Mouse (Mus musculus): ENCODE measurements around the gene Hic1. TPM values are rescaled to one million over a fixed set of nuclear protein-coding genes. Genes with fewer than 3 reads are reported as not detected.

Hic1 gene
- polyA plus RNA-seq, 1 experiment = not detected

GRCm38 (mm10) chr11:75162591-75163080, 6.7 kb downstream of the Hic1 start:
- Histone ChIP-seq H3K27ac (ENCODE audit: insufficient read depth, low read depth, low read length) (no peak overlapping the region), H3K4me3 (ENCODE audit: insufficient read depth, low read length) (no peak overlapping the region)

DNA sequence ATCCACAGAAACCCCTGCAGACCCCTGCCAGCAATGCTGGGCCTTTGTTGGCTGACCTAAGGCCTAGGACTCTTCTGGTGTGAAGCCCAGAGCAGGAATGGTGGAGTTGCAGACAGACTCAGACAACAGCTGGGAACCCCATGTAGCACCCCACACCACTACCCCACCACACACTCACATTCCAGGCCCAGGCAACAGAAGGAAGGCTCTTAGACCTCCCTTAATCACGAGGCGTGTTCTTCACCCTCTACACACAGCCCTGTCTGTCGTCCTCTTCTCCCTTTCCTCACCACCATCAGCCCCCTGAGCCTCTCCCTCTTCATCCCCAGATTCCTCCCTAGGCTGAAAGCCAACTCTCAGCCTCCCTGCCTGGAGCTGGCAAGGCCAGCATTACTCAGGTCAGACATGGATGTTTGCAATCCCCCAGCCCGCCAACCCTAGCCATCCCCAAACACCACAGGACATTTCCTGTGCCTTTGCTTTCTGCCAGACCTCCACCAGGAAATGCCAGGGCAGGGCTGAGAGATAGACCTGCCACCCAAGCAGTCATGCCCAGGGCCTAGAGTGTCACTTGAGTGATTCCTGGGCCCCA, 7.8 kb downstream of the Hic1 start:
- H3K4me1 ChIP-seq (ENCODE audit: control insufficient read depth, insufficient read depth, low read length) = no peaks in the 10 kb centered on the region
- TF ChIP-seq CTCF (IDR thresholded peaks at IDR 0.05; ENCODE audit: low read depth, low read length) (no peak), POLR2A (IDR thresholded peaks at IDR 0.05; ENCODE audit: borderline replicate concordance, low read depth, low read length) (no peak)
- no peak overlapping the region for H3K27ac ChIP-seq (ENCODE audit: insufficient read depth, low read depth, low read length)
- H3K4me3 ChIP-seq (ENCODE audit: insufficient read depth, low read length) = no peak overlapping the region

More at GRCm38 (mm10) chr11:75162591-75163080, 6.7 kb downstream of the Hic1 start:
- TF ChIP-seq CTCF (IDR thresholded peaks at IDR 0.05; ENCODE audit: low read depth, low read length) (no peak), POLR2A (IDR thresholded peaks at IDR 0.05; ENCODE audit: borderline replicate concordance, low read depth, low read length) (no peak)
- no peaks in the 10 kb centered on the region for H3K4me1 ChIP-seq (ENCODE audit: control insufficient read depth, insufficient read depth, low read length)

GRCm38 (mm10) chr11:75160954-75161353, 8.4 kb downstream of the Hic1 start:
- TF ChIP-seq POLR2A (IDR thresholded peaks at IDR 0.05; ENCODE audit: borderline replicate concordance, low read depth, low read length) (no peak), CTCF (IDR thresholded peaks at IDR 0.05; ENCODE audit: low read depth, low read length) (no peak)
- Histone ChIP-seq H3K4me1 (ENCODE audit: control insufficient read depth, insufficient read depth, low read length) (no peaks in the 10 kb centered on the region), H3K4me3 (ENCODE audit: insufficient read depth, low read length) (no peak overlapping the region), H3K27ac (ENCODE audit: insufficient read depth, low read depth, low read length) (no peak overlapping the region)

- H3K4me3 ChIP-seq (ENCODE audit: insufficient read depth, low read length) = no peak overlapping the region
- H3K4me1 ChIP-seq (ENCODE audit: control insufficient read depth, insufficient read depth, low read length) = 0 out of 2 replicates have a peak, but pooled peaks cover 2% of the 10 kb centered on the region
- TF ChIP-seq POLR2A (IDR thresholded peaks at IDR 0.05; ENCODE audit: borderline replicate concordance, low read depth, low read length) = no peak
- TF ChIP-seq CTCF (IDR thresholded peaks at IDR 0.05; ENCODE audit: low read depth, low read length) = no peak; the same call in 1 of the 2 replicates
- H3K27ac ChIP-seq (ENCODE audit: insufficient read depth, low read depth, low read length) = no peak overlapping the region
Observed at GRCm38 (mm10) chr11:75159564-75159963, 9.8 kb downstream of the Hic1 start.

DNA sequence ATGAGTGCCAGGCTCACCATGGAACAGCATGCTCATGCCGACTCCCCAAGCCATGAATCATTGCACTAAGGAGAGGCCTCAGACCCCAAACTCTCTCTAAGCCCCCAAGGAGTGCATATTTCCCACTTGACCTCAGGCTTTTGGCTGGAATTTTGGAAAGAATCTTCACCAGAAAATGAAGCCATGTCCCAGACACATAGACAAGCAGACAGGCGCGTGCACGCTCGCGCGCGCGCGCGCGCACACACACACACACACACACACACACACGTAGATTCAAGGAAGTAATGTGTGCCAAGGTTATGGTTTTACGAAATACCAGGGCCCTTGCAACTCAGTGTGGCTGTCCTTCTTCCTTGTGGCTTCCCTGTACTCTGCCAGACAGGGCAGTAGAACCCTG, 10.9 kb downstream of the Hic1 start:
- no peak overlapping the region for H3K27ac ChIP-seq (ENCODE audit: insufficient read depth, low read depth, low read length)
- H3K4me1 ChIP-seq (ENCODE audit: control insufficient read depth, insufficient read depth, low read length) = peaks cover 12% of the 10 kb centered on the region
- no peak overlapping the region for H3K4me3 ChIP-seq (ENCODE audit: insufficient read depth, low read length)
- no peak for TF ChIP-seq POLR2A (IDR thresholded peaks at IDR 0.05; ENCODE audit: borderline replicate concordance, low read depth, low read length)

- no peak for TF ChIP-seq CTCF (IDR thresholded peaks at IDR 0.05; ENCODE audit: low read depth, low read length)
- TF ChIP-seq POLR2A (IDR thresholded peaks at IDR 0.05; ENCODE audit: borderline replicate concordance, low read depth, low read length) = no peak
- peaks cover 16% of the 10 kb centered on the region for H3K4me1 ChIP-seq (ENCODE audit: control insufficient read depth, insufficient read depth, low read length)
- no peak overlapping the region for H3K27ac ChIP-seq (ENCODE audit: insufficient read depth, low read depth, low read length)
- H3K4me3 ChIP-seq (ENCODE audit: insufficient read depth, low read length) = no peak overlapping the region
Observed at GRCm38 (mm10) chr11:75157901-75158300, 11.4 kb downstream of the Hic1 start.

DNA sequence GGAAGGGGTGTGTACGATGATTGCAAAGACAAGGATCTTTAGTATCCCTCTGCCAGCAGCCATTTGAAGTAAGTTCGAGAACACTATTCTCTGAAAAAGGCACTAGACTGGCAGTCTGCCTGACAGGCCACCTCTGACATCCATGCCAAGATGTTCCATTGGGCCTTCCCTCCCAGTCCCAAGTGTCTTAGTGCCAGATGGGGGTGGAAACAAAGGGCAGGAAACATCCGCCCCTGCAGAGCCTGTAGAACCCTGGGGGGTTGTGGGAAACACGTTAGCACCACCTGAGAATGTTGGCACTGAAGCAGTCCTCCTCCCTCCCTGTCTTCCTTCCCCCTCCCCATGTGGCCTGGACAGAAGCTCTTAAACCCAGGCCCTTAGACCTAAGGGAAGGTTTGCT, 12.3 kb downstream of the Hic1 start:
- TF ChIP-seq POLR2A (IDR thresholded peaks at IDR 0.05; ENCODE audit: borderline replicate concordance, low read depth, low read length) (no peak), CTCF (IDR thresholded peaks at IDR 0.05; ENCODE audit: low read depth, low read length) (no peak)
- Histone ChIP-seq H3K4me3 (ENCODE audit: insufficient read depth, low read length) (no peak overlapping the region), H3K4me1 (ENCODE audit: control insufficient read depth, insufficient read depth, low read length) (peaks cover 22% of the 10 kb centered on the region), H3K27ac (ENCODE audit: insufficient read depth, low read depth, low read length) (no peak overlapping the region)

GRCm38 (mm10) chr11:75156416-75156815, 12.9 kb downstream of the Hic1 start:
- H3K4me1 ChIP-seq (ENCODE audit: control insufficient read depth, insufficient read depth, low read length) = peaks cover 22% of the 10 kb centered on the region

GRCm38 (mm10) chr11:75155985-75156384, 13.3 kb downstream of the Hic1 start:
- peaks cover 22% of the 10 kb centered on the region for H3K4me1 ChIP-seq (ENCODE audit: control insufficient read depth, insufficient read depth, low read length)
- no peak overlapping the region for H3K27ac ChIP-seq (ENCODE audit: insufficient read depth, low read depth, low read length)
- no peak for TF ChIP-seq CTCF (IDR thresholded peaks at IDR 0.05; ENCODE audit: low read depth, low read length)
- no peak for TF ChIP-seq POLR2A (IDR thresholded peaks at IDR 0.05; ENCODE audit: borderline replicate concordance, low read depth, low read length)
- no peak overlapping the region for H3K4me3 ChIP-seq (ENCODE audit: insufficient read depth, low read length)

More at GRCm38 (mm10) chr11:75156416-75156815, 12.9 kb downstream of the Hic1 start:
- H3K4me3 ChIP-seq (ENCODE audit: insufficient read depth, low read length) = no peak overlapping the region
- TF ChIP-seq CTCF (IDR thresholded peaks at IDR 0.05; ENCODE audit: low read depth, low read length) = no peak
- TF ChIP-seq POLR2A (IDR thresholded peaks at IDR 0.05; ENCODE audit: borderline replicate concordance, low read depth, low read length) = no peak
- no peak overlapping the region for H3K27ac ChIP-seq (ENCODE audit: insufficient read depth, low read depth, low read length)

DNA sequence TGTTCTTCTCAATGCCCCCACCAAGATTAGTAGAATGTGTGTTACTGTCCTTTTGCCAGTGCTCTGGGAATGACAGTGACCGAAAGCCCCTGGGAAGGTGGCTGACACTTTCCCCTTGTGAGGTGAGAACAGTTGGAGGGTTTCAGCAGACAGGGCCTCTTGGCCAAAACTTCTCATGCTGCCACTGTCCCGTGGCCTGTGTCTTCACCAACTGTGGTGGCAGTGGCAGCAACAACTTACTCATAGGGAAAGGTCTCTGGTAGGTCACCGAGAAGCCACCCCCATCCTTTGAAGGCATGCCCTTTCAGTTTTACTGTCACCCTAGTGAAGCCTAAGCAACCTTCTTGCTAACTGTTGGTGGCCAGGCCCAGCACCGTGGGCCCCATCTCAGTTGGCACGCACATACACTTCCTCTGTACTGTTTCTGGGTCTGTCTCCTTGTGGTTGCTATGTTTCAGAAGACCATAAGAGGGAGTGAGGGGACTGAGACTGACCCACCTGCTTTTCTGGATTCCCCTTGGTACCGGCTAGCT, 15.2 kb downstream of the Hic1 start:
- no peak overlapping the region for H3K4me3 ChIP-seq (ENCODE audit: insufficient read depth, low read length)
- H3K27ac ChIP-seq (ENCODE audit: insufficient read depth, low read depth, low read length) = no peak overlapping the region
- H3K4me1 ChIP-seq (ENCODE audit: control insufficient read depth, insufficient read depth, low read length) = peaks cover 25% of the 10 kb centered on the region
- TF ChIP-seq POLR2A (IDR thresholded peaks at IDR 0.05; ENCODE audit: borderline replicate concordance, low read depth, low read length) = no peak
- no peak for TF ChIP-seq CTCF (IDR thresholded peaks at IDR 0.05; ENCODE audit: low read depth, low read length)
